Mouse (Mus musculus) forebrain, embryonic 12.5 days (tissue): Measurements from ENCODE around the gene Mthfr. TPM values are rescaled to one million over a fixed set of nuclear protein-coding genes. Genes with fewer than 3 reads are reported as not detected.

ENCODE experiments used
- ATAC-seq: fragments of 200-750 bp; cut with Nextera tagmentation; 2 replicates; pipeline ENCODE4 v1.8.0; 2017; ENCODE audit warnings: moderate TSS enrichment; ENCODE audit not compliant: low FRiP score
- H3K27ac ChIP-seq: fragments of 300-500 bp; sonication (generic); 2 replicates; pipeline ENCODE4 v1.5.1; 2016; ENCODE audit warnings: mild to moderate bottlenecking
- H3K27me3 ChIP-seq: fragments of 300-500 bp; sonication (generic); 2 replicates; pipeline ENCODE4 v1.6.1; 2016; ENCODE audit warnings: mild to moderate bottlenecking
- H3K36me3 ChIP-seq: fragments of 300-500 bp; sonication (generic); replicated peaks from 2 replicates; pipeline ENCODE4 v1.6.1; 2016; ENCODE audit warnings: mild to moderate bottlenecking
- H3K4me1 ChIP-seq: fragments of 300-500 bp; sonication (generic); 2 replicates; pipeline ENCODE4 v1.6.1; 2016
- H3K4me2 ChIP-seq: fragments of 300-500 bp; sonication (generic); 2 replicates; pipeline ENCODE4 v1.6.1; 2016; ENCODE audit warnings: mild to moderate bottlenecking, moderate library complexity
- H3K4me3 ChIP-seq: fragments of 300-500 bp; sonication (generic); replicated peaks from 2 replicates; pipeline ENCODE4 v1.5.1; 2016; ENCODE audit warnings: mild to moderate bottlenecking
- H3K9ac ChIP-seq: fragments of 300-500 bp; sonication (generic); 2 replicates; pipeline ENCODE4 v1.6.1; 2016; ENCODE audit warnings: mild to moderate bottlenecking
- H3K9me3 ChIP-seq: fragments of 300-500 bp; sonication (generic); 2 replicates; pipeline ENCODE4 v1.6.1; 2016
- WGBS: fragments of 180-500 bp; shearing (Covaris S2); methylation state at CpG from one replicate; pipeline ENCODE4 v1.1.7; 2016; 5-methylcytosine and 5-hydroxymethylcytosine counted together
- polyA plus RNA-seq: library from polyadenylated mRNA; unstranded; fragments of >200 nt; fragmentation: Nextera tagmentation; extraction: Ambion mirVana; gene quantifications from 2 replicates; pipeline ENCODE4 v1.2.1, GENCODE M21; 2016

Mthfr gene
- polyA plus RNA-seq, 1 experiment from 2014 or later = 28.7 TPM

DNA sequence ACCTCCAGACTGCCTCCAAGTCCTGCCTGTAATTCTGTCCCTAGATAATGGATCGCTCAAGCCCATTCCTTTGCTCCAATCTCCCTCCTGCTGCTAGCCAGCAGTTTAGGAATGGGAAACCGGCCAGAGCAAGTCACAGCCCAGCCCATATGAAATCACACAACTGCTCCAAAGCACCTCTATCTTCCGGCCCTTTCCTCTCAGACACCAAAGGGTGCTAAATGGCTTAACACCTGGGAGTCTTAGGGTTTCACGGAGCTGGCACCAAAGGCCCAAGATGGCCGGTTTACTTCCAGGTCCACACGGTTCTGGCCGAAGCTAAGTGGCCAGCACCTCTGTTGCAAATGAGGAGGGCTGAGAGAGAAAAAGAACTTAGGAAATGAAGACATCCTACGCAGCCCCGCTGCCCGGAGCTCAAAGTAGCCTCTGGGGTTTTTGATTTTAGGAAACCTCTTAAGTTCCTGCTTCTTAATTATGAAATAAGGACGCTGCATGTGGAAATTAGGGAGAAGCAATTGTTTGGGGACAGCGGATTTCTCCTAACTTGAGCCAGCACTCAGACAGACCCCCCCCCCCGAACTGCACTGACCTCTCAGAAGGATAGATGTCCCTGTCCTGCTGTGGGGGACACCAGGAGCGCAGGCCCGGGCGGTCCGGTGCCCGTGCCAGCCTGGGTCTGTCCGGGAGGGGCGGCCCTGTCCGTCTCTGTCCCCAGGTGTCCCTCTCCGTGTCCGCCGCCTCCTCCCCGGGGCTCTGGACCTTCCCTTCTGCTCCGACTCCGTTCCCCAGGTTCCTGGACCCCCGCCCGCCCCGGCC lies 48.4 kb downstream of the Mthfr start:
- ATAC-seq = peak; percentile 72
- no peaks in the 10 kb centered on the region for H3K9me3 ChIP-seq
- H3K36me3 ChIP-seq = no peaks in the 10 kb centered on the region
- H3K27me3 ChIP-seq = no peaks in the 10 kb centered on the region
- 3% methylated on average over 30 of the region's 30 CpGs for WGBS
- H3K9ac ChIP-seq = peak overlapping the region; percentile 68
- peak overlapping the region; percentile 80 for H3K4me2 ChIP-seq
- peak overlapping the region; percentile 42; the same call in 1 of the 2 replicates for H3K27ac ChIP-seq
- H3K4me1 ChIP-seq = peaks cover 55% of the 10 kb centered on the region
- peak overlapping the region; percentile 64 for H3K4me3 ChIP-seq

DNA sequence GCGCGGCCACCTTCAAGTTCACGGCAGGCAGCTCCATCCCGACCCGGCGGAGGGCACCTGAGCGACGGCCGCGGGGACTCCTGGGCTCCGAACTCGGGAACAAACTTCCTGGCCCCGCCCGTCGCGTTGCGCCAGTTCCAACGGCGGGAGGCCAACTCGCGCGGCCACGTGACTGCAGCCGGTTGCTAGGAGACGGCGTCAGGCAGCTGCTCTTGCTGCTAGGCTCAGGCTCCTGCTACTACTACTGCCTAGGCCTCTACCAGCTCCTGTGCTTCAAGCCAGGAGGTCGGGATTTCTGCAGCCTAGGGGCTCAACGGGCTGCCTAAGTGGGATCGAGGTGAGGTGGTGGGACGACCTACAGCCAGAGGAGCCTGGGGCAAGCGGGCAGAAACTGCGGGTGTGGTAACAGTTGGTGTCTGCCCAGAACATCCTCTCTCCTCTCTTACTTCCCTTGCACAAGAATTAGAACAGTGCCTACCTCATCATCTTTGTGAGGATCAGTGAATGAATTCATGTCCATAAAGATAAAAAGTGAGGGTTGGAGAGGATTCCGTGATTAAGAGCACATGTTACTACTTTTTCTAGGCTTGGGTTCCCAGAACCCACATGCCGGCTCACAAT lies 49.1 kb downstream of the Mthfr start, which contains the start of gene Agtrap:
Gene Agtrap (minus strand): TSS at position 125 of the 621 bp plus-strand sequence.
- Histone ChIP-seq H3K4me2 (peak within 1 kb of the TSS; percentile 80), H3K27me3 (no peaks in the 10 kb centered on the region), H3K27ac (peak within 1 kb of the TSS; percentile 62), H3K4me1 (peaks cover 48% of the 10 kb centered on the region), H3K9ac (peak within 1 kb of the TSS; percentile 68), H3K9me3 (no peaks in the 10 kb centered on the region), H3K36me3 (no peaks in the 10 kb centered on the region), H3K4me3 (peak within 1 kb of the TSS; percentile 64)
- peak; percentile 93 for ATAC-seq
- 5% methylated on average over 34 of the region's 34 CpGs for WGBS

DNA sequence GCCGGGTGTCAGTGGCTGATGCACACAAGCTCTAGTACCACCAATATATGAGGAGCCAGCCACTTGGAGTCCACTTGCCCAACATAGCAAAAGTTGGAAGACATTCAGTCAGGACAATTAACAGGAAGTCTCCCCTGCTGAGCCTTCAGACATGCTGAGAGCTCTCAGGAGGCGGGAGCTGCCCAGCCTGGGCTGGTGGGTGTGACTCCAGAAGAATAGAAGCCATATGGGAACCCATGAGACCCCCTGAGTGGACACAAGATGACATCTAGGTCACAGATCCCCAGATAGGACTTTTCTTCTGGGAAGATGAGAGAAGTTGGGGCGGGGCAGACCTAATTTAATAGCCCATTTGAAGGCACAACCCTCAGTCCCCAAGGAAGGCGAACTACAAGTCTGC lies 50.3 kb downstream of the Mthfr start:
- Histone ChIP-seq H3K4me3 (no peak overlapping the region), H3K27ac (no peak overlapping the region), H3K36me3 (no peaks in the 10 kb centered on the region), H3K4me1 (peaks cover 44% of the 10 kb centered on the region), H3K9me3 (no peaks in the 10 kb centered on the region), H3K9ac (no peak overlapping the region), H3K27me3 (no peaks in the 10 kb centered on the region), H3K4me2 (no peak overlapping the region)
- 63% methylated on average over 4 of the region's 4 CpGs for WGBS
- ATAC-seq = no peak

DNA sequence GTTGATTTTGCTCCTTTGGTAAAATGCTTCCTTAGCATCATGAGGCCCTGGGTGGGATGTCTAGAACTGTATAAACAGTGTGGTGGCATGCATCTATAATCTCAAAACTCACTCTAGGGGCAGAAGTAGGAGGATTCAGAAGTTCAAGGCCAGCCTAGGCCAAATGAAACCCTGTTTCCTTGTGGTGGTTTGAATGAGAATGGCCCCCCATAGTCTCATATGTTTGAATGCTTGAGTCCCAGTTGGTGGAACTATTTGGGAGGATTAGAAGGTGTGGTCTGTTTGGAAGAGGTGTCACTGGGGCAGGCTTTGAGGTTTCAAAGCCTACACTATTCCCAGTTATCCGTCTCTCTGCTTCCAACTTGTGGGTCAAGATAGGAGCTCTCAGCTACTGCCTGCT lies 52.3 kb downstream of the Mthfr start:
- H3K36me3 ChIP-seq = no peaks in the 10 kb centered on the region
- H3K4me2 ChIP-seq = no peak overlapping the region
- H3K27me3 ChIP-seq = no peaks in the 10 kb centered on the region
- no peak overlapping the region for H3K27ac ChIP-seq
- no peak overlapping the region for H3K9ac ChIP-seq
- no peak for ATAC-seq
- H3K4me3 ChIP-seq = no peak overlapping the region
- H3K4me1 ChIP-seq = peaks cover 28% of the 10 kb centered on the region
- H3K9me3 ChIP-seq = no peaks in the 10 kb centered on the region
- WGBS = 96% methylated on average over 1 of the region's 1 CpGs

DNA sequence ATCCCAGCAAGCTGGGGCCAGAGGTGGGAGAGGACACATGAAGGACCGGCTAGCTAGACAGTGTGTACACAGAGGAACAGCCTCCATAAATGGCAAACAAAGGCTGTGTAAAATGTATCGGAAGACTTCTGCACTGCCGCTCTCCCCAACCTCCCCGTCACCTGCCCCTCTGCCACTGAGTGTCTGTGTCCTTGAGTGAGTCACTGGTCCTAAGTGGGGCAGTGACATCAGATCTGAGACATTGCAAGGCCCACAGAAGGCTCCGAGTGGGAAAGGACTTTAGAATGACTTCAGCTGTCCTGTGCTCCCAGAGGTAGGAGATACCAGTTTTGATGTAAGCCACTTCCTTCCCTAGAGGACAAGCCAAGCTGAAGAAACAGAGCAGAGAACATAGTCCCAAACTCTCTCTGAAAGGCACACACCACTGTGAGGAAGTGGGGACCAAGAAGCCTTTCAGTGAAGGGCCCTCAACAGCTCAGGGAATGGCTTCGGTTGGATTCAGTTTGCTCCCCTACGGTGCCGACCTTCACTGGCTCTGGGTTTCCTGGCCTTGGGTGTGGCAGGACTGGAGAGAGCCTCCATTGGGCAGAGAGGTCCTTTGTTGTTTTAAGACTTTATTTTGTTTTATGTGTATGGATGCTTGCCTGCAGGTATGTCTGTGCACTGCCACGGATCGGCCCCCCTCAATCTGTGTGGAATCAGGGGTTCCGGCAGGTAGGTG lies 53.8 kb downstream of the Mthfr start:
- H3K36me3 ChIP-seq = no peaks in the 10 kb centered on the region
- ATAC-seq = no peak

DNA sequence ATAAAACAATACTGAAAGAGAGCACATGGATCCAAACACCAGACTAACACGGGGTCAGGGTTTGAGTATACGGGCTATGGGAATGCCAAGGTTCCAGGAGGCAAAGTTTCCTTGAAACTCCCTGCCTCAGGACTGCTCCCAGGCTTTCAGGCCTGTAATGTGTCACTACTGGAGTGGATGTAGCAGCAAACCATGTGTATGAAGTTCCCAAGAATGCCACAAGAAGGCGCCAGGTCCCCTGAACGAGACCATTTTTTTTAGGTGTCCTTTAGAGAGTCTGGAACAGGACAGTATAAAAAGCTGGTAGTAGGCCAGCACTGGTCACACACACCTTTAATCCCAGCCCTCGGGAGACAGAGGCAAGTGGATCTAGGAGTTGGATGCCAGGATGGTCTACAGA lies 55.3 kb downstream of the Mthfr start:
- Histone ChIP-seq H3K9me3 (no peaks in the 10 kb centered on the region), H3K27ac (no peak overlapping the region), H3K9ac (no peak overlapping the region), H3K27me3 (no peaks in the 10 kb centered on the region), H3K4me2 (no peak overlapping the region), H3K4me3 (no peak overlapping the region), H3K36me3 (no peaks in the 10 kb centered on the region), H3K4me1 (peaks cover 1% of the 10 kb centered on the region; the same call in 1 of the 2 replicates)
- no peak for ATAC-seq
- WGBS = 80% methylated on average over 5 of the region's 5 CpGs

More for the DNA sequence above, 53.8 kb downstream of the Mthfr start:
- H3K4me2 ChIP-seq = no peak overlapping the region
- WGBS = 89% methylated on average over 11 of the region's 11 CpGs
- peaks cover 14% of the 10 kb centered on the region for H3K4me1 ChIP-seq
- no peak overlapping the region for H3K27ac ChIP-seq
- H3K4me3 ChIP-seq = no peak overlapping the region
- H3K9me3 ChIP-seq = no peaks in the 10 kb centered on the region
- H3K27me3 ChIP-seq = no peaks in the 10 kb centered on the region
- no peak overlapping the region for H3K9ac ChIP-seq

DNA sequence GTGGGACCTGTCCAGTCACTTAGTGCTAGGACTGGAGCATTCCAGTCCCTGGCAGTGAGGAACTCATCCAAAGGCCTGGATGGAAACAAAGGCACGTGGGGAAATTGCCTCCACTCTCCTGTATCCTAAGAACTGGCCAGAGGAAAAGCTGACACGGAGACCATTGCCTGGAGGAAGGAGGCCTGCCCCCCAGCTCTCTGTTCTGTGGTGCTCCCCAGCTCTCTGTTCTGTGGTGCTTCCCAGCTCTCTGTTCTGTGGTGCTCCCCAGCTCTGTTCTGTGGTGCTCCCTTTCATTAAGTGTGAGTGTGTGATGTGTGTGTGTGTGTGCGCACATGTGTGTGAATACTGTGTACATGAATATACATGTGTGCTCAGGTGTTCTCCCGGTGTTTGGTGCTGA lies 56.2 kb downstream of the Mthfr start:
- no peak for ATAC-seq
- 81% methylated on average over 4 of the region's 4 CpGs for WGBS
- Histone ChIP-seq H3K4me1 (no peaks in the 10 kb centered on the region), H3K4me3 (no peak overlapping the region), H3K27me3 (no peaks in the 10 kb centered on the region), H3K36me3 (no peaks in the 10 kb centered on the region), H3K27ac (no peak overlapping the region), H3K4me2 (no peak overlapping the region), H3K9ac (no peak overlapping the region), H3K9me3 (no peaks in the 10 kb centered on the region)

DNA sequence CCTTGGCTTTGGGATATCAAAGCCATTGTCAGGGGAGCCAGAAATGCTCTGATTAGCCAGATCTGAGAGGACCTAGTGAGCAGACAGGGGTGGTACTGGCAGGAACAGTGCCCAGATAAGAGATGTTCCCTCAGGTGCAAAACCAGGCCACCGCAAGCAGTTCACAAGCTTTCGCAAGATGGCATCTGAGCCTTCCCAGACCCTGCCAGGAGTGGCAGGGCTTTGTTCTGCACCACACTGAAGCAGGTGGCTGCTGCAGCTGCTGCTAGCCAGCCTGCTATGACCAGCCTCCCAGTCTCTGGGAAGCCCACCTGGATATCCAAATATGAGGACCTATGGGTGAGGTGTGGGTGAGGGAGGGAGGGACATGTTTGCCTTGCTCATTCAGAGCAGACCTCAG lies 59.1 kb downstream of the Mthfr start:
- Histone ChIP-seq H3K4me2 (no peak overlapping the region), H3K4me3 (no peak overlapping the region), H3K4me1 (peaks cover 14% of the 10 kb centered on the region), H3K36me3 (no peaks in the 10 kb centered on the region), H3K9ac (no peak overlapping the region), H3K27me3 (peaks cover 7% of the 10 kb centered on the region; the same call in 1 of the 2 replicates), H3K27ac (no peak overlapping the region), H3K9me3 (no peaks in the 10 kb centered on the region)
- no peak for ATAC-seq
- WGBS = 83% methylated on average over 2 of the region's 2 CpGs

DNA sequence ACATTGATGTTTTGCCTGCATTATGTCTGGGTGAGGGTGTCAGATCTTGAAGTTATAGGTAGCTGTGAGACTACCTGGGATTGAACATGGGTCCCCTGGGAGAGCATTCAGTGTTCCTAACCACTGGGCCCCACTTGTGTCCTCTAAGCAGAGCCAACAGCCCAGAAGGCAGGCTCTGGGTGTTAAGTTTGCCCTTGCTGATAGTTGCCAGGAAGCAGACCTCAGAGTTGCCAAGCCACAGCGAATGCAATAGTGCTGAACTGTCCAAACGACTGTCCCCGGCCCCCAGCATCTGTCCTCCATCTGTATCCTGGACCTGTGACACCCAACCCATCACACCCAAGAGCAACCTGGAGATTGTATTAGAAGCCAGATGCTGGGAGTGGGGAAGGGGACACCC lies 59.8 kb downstream of the Mthfr start:
- H3K4me2 ChIP-seq = no peak overlapping the region
- no peaks in the 10 kb centered on the region for H3K9me3 ChIP-seq
- WGBS = 86% methylated on average over 3 of the region's 3 CpGs
- no peaks in the 10 kb centered on the region for H3K36me3 ChIP-seq
- peaks cover 7% of the 10 kb centered on the region; the same call in 1 of the 2 replicates for H3K27me3 ChIP-seq
- ATAC-seq = no peak
- H3K9ac ChIP-seq = no peak overlapping the region
- H3K27ac ChIP-seq = no peak overlapping the region
- H3K4me3 ChIP-seq = no peak overlapping the region
- H3K4me1 ChIP-seq = peaks cover 14% of the 10 kb centered on the region

DNA sequence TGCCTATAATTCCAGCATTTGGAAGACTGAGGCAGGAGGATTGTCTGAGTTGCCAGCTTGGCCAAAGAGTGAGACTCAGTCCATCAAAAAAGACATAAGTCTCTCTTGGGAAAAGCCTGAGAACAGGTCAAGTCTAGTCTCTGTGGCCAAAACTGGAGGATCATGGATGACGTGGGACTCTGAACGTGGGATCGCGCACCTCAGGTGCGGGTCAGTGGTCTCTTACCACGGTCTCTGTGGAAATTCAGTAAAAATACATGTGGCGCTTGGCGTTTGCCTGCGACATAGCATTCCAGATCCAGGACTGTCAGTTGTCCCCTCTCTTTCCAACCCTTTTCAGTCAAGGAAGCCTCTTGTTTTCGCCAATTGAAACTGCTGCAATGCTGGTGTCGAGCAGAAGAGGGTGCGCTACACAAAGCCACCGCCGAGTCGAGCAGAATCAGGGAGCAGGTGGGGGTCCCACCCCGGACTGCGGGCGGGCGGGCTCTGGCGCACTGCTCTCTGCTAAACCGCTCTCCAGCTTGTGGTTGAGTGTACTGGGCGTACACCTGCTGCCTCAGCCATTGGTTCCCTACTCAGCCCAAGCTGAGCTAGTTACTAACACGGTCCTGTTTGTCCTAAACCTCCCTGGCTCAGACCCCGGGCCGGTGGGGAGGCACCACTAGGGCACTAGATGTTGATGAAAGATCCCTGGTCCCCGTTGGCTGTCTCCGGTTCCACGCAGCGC lies 63.1 kb downstream of the Mthfr start:
- H3K27ac ChIP-seq = peak overlapping the region; percentile 39
- no peaks in the 10 kb centered on the region; the same call in 1 of the 2 replicates for H3K36me3 ChIP-seq
- H3K4me2 ChIP-seq = peak overlapping the region; percentile 48
- ATAC-seq = peak; percentile 92
- peak overlapping the region; percentile 26; the same call in 1 of the 2 replicates for H3K9ac ChIP-seq
- peak overlapping the region; percentile 24 for H3K4me3 ChIP-seq
- no peaks in the 10 kb centered on the region for H3K9me3 ChIP-seq
- WGBS = 16% methylated on average over 29 of the region's 29 CpGs
- H3K4me1 ChIP-seq = peaks cover 14% of the 10 kb centered on the region
- peaks cover 7% of the 10 kb centered on the region; the same call in 1 of the 2 replicates for H3K27me3 ChIP-seq

DNA sequence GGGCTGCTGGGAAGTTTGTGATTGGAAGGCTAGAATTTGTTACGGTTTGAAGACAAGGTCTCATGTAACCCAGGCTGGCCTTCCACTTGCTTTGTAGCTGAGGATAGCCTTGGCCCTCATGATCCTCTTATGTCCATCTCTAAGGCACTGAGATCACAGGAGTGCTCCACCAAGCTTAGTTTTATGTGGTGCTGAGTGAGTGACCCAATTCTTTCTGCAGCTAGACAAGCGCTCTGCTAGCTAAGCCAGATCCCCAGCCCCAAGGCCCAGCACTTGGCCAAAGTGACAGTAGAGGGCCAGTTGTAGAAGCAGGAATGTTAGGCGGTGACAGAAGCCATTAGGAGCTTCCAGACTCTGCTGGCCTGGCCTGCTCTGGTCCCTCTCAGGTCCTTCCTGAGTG lies 65.3 kb downstream of the Mthfr start:
- 95% methylated on average over 3 of the region's 3 CpGs for WGBS
- no peaks in the 10 kb centered on the region; the same call in none of the 2 replicates for H3K36me3 ChIP-seq

More for the DNA sequence above, 65.3 kb downstream of the Mthfr start:
- Histone ChIP-seq H3K27ac (no peak overlapping the region), H3K27me3 (peaks cover 7% of the 10 kb centered on the region; the same call in 1 of the 2 replicates), H3K4me1 (peaks cover 14% of the 10 kb centered on the region), H3K9me3 (no peaks in the 10 kb centered on the region), H3K4me3 (no peak overlapping the region), H3K9ac (no peak overlapping the region), H3K4me2 (no peak overlapping the region)
- no peak for ATAC-seq
